Mouse (Mus musculus): ENCODE measurements around the gene Sult1b1. TPM values are rescaled to one million over a fixed set of nuclear protein-coding genes. Genes with fewer than 3 reads are reported as not detected.
"Not testable (repeated sequence)": the region's sequence is repeated elsewhere in the genome, so short reads cannot be mapped to it uniquely, and the experiment has no call there.

Gene Sult1b1
- polyA plus RNA-seq, 1 experiment: not detected

- Histone ChIP-seq H3K27ac (ENCODE audit: insufficient read depth, low read length) (no peak overlapping the region), H3K4me1 (ENCODE audit: control insufficient read depth, insufficient read depth, low read length) (no peaks in the 10 kb centered on the region)
These were observed 24.5 kb upstream of the Sult1b1 start for GRCm38 (mm10) chr5:87562526-87562925.

GRCm38 (mm10) chr5:87560145-87560544 lies 22.1 kb upstream of the Sult1b1 start:
- no peak overlapping the region for H3K4me3 ChIP-seq (replicated peaks; ENCODE audit: insufficient read depth, low read depth, low read length)
- no peak for TF ChIP-seq CTCF (IDR thresholded peaks at IDR 0.05; ENCODE audit: borderline replicate concordance, insufficient read depth, low read depth, low read length)
- no peak for TF ChIP-seq POLR2A (IDR thresholded peaks at IDR 0.05; ENCODE audit: borderline replicate concordance, insufficient read depth, low read length)
- no peak for DNase-seq
- no peaks in the 10 kb centered on the region for H3K27me3 ChIP-seq (ENCODE audit: control insufficient read depth, insufficient read depth, low read length)
- H3K27ac ChIP-seq (ENCODE audit: insufficient read depth, low read length): no peak overlapping the region
- no peaks in the 10 kb centered on the region for H3K4me1 ChIP-seq (ENCODE audit: control insufficient read depth, insufficient read depth, low read length)
- WGBS: 74% methylated on average over 5 of the region's 5 CpGs

More at GRCm38 (mm10) chr5:87562526-87562925, 24.5 kb upstream of the Sult1b1 start:
- Histone ChIP-seq H3K27me3 (ENCODE audit: control insufficient read depth, insufficient read depth, low read length) (no peaks in the 10 kb centered on the region), H3K4me3 (replicated peaks; ENCODE audit: insufficient read depth, low read depth, low read length) (no peak overlapping the region)
- no peak for DNase-seq
- TF ChIP-seq CTCF (IDR thresholded peaks at IDR 0.05; ENCODE audit: borderline replicate concordance, insufficient read depth, low read depth, low read length) (no peak), POLR2A (IDR thresholded peaks at IDR 0.05; ENCODE audit: borderline replicate concordance, insufficient read depth, low read length) (no peak)
- WGBS: 77% methylated on average over 4 of the region's 4 CpGs

- H3K27me3 ChIP-seq (ENCODE audit: control insufficient read depth, insufficient read depth, low read length): no peaks in the 10 kb centered on the region
- TF ChIP-seq POLR2A (IDR thresholded peaks at IDR 0.05; ENCODE audit: borderline replicate concordance, insufficient read depth, low read length) (no peak), CTCF (IDR thresholded peaks at IDR 0.05; ENCODE audit: borderline replicate concordance, insufficient read depth, low read depth, low read length) (no peak)
- no peak for DNase-seq
- H3K27ac ChIP-seq (ENCODE audit: insufficient read depth, low read length): no peak overlapping the region
- WGBS: 35% methylated on average over 1 of the region's 1 CpGs
- no peak overlapping the region for H3K4me3 ChIP-seq (replicated peaks; ENCODE audit: insufficient read depth, low read depth, low read length)
- no peaks in the 10 kb centered on the region for H3K4me1 ChIP-seq (ENCODE audit: control insufficient read depth, insufficient read depth, low read length)
These were observed 12.9 kb upstream of the Sult1b1 start for GRCm38 (mm10) chr5:87550935-87551334.

GRCm38 (mm10) chr5:87535994-87536644 lies 1.9 kb downstream of the Sult1b1 start:
- no peak for DNase-seq
- Histone ChIP-seq H3K27ac (ENCODE audit: insufficient read depth, low read length) (no peak overlapping the region), H3K4me1 (ENCODE audit: control insufficient read depth, insufficient read depth, low read length) (no peaks in the 10 kb centered on the region), H3K4me3 (replicated peaks; ENCODE audit: insufficient read depth, low read depth, low read length) (no peak overlapping the region), H3K27me3 (ENCODE audit: control insufficient read depth, insufficient read depth, low read length) (no peaks in the 10 kb centered on the region)
- WGBS: 29% methylated on average over 4 of the region's 4 CpGs
- no peak for TF ChIP-seq CTCF (IDR thresholded peaks at IDR 0.05; ENCODE audit: borderline replicate concordance, insufficient read depth, low read depth, low read length)

- no peak overlapping the region for H3K4me3 ChIP-seq (replicated peaks; ENCODE audit: insufficient read depth, low read depth, low read length)
- no peak for DNase-seq
- 74% methylated on average over 2 of the region's 2 CpGs for WGBS
- no peaks in the 10 kb centered on the region for H3K27me3 ChIP-seq (ENCODE audit: control insufficient read depth, insufficient read depth, low read length)
- H3K4me1 ChIP-seq (ENCODE audit: control insufficient read depth, insufficient read depth, low read length): no peaks in the 10 kb centered on the region
- TF ChIP-seq CTCF (IDR thresholded peaks at IDR 0.05; ENCODE audit: borderline replicate concordance, insufficient read depth, low read depth, low read length) (no peak), POLR2A (IDR thresholded peaks at IDR 0.05; ENCODE audit: borderline replicate concordance, insufficient read depth, low read length) (no peak)
- no peak overlapping the region for H3K27ac ChIP-seq (ENCODE audit: insufficient read depth, low read length)
These were observed 5.7 kb downstream of the Sult1b1 start for GRCm38 (mm10) chr5:87532288-87532687.

GRCm38 (mm10) chr5:87523561-87523960 lies 14.4 kb downstream of the Sult1b1 start:
- 87% methylated on average over 2 of the region's 2 CpGs for WGBS
- not testable (repeated sequence) for H3K4me3 ChIP-seq (replicated peaks; ENCODE audit: insufficient read depth, low read depth, low read length); H3K27ac ChIP-seq (ENCODE audit: insufficient read depth, low read length); H3K27me3 ChIP-seq (ENCODE audit: control insufficient read depth, insufficient read depth, low read length); DNase-seq; H3K4me1 ChIP-seq (ENCODE audit: control insufficient read depth, insufficient read depth, low read length)

GRCm38 (mm10) chr5:87505776-87506458 lies 32.1 kb downstream of the Sult1b1 start:
- 45% methylated on average over 4 of the region's 4 CpGs for WGBS
- TF ChIP-seq POLR2A (IDR thresholded peaks at IDR 0.05; ENCODE audit: borderline replicate concordance, insufficient read depth, low read length): no peak
- no peak for TF ChIP-seq CTCF (IDR thresholded peaks at IDR 0.05; ENCODE audit: borderline replicate concordance, insufficient read depth, low read depth, low read length)
- H3K4me1 ChIP-seq (ENCODE audit: control insufficient read depth, insufficient read depth, low read length): no peaks in the 10 kb centered on the region

GRCm38 (mm10) chr5:87502687-87503086 lies 35.3 kb downstream of the Sult1b1 start:
- no peaks in the 10 kb centered on the region for H3K27me3 ChIP-seq (ENCODE audit: control insufficient read depth, insufficient read depth, low read length)
- H3K27ac ChIP-seq (ENCODE audit: insufficient read depth, low read length): no peak overlapping the region
- no peak overlapping the region for H3K4me3 ChIP-seq (replicated peaks; ENCODE audit: insufficient read depth, low read depth, low read length)
- DNase-seq: no peak
- H3K4me1 ChIP-seq (ENCODE audit: control insufficient read depth, insufficient read depth, low read length): no peaks in the 10 kb centered on the region
- WGBS: 57% methylated on average over 1 of the region's 1 CpGs
- TF ChIP-seq CTCF (IDR thresholded peaks at IDR 0.05; ENCODE audit: borderline replicate concordance, insufficient read depth, low read depth, low read length) (no peak), POLR2A (IDR thresholded peaks at IDR 0.05; ENCODE audit: borderline replicate concordance, insufficient read depth, low read length) (no peak)

More at GRCm38 (mm10) chr5:87505776-87506458, 32.1 kb downstream of the Sult1b1 start:
- no peak overlapping the region for H3K27ac ChIP-seq (ENCODE audit: insufficient read depth, low read length)
- no peaks in the 10 kb centered on the region for H3K27me3 ChIP-seq (ENCODE audit: control insufficient read depth, insufficient read depth, low read length)
- no peak overlapping the region for H3K4me3 ChIP-seq (replicated peaks; ENCODE audit: insufficient read depth, low read depth, low read length)
- DNase-seq: no peak
